Mouse (Mus musculus) testis, adult 2 months (tissue): ENCODE measurements around the gene Gm20662.

ENCODE experiments used
- CTCF ChIP-seq: fragments of 200-500 bp; IDR thresholded peaks from 2 replicates; pipeline ENCODE4 v1.5.1; 2012; ENCODE audit warnings: low read depth, mild to moderate bottlenecking, inconsistent platforms, low read length, moderate library complexity; ENCODE audit not compliant: control insufficient read depth, insufficient read depth, insufficient replicate concordance
- POLR2A ChIP-seq: fragments of 200-500 bp; IDR thresholded peaks from 2 replicates; pipeline ENCODE4 v1.6.1; 2012; ENCODE audit warnings: low read depth, mild to moderate bottlenecking, inconsistent platforms, low read length, moderate library complexity; ENCODE audit not compliant: control insufficient read depth

- no peak for TF ChIP-seq CTCF
- TF ChIP-seq POLR2A, result no peak
Observed at GRCm38 (mm10) chr9:108082988-108083431, 86.9 kb downstream of the Gm20662 start, which contains the start of gene Rnf123.
